Mouse (Mus musculus) cortical plate, adult 2 months (tissue): ENCODE measurements around the gene Sufu.

ENCODE experiments used
- CTCF ChIP-seq: fragments of 200-500 bp; IDR thresholded peaks from 2 replicates; pipeline ENCODE4 v1.5.1; 2011; ENCODE audit warnings: mild to moderate bottlenecking, control low read depth, low read length; ENCODE audit not compliant: insufficient read depth; ENCODE audit errors: extremely low read depth
- POLR2A ChIP-seq: fragments of 200-500 bp; IDR thresholded peaks from 2 replicates; pipeline ENCODE4 v1.6.1; 2011; ENCODE audit warnings: mild to moderate bottlenecking, low read length, control low read depth; ENCODE audit not compliant: insufficient read depth; ENCODE audit errors: extremely low read depth

- TF ChIP-seq CTCF (no peak), POLR2A (no peak)
Measured at GRCm38 (mm10) chr19:46455032-46455431, 58.3 kb downstream of the Sufu start.
